Mouse (Mus musculus) liver, postnatal 0 days (tissue): ENCODE measurements around the gene Ank.

Experiments
- CTCF ChIP-seq: sonication (generic); IDR thresholded peaks from 2 replicates; pipeline ENCODE4 v1.5.1; 2016; ENCODE audit warnings: antibody characterized with exemption, low read depth
- EP300 ChIP-seq: IDR thresholded peaks from 2 replicates; pipeline ENCODE4 v1.6.1; 2016; ENCODE audit warnings: antibody characterized with exemption, low read depth, mild to moderate bottlenecking

GRCm38 (mm10) chr15:27506127-27506886 is 39.8 kb downstream of the Ank start:
- no peak for TF ChIP-seq EP300
- TF ChIP-seq CTCF = no peak
